Mouse (Mus musculus): ENCODE data around the gene Wdr86.

DNA sequence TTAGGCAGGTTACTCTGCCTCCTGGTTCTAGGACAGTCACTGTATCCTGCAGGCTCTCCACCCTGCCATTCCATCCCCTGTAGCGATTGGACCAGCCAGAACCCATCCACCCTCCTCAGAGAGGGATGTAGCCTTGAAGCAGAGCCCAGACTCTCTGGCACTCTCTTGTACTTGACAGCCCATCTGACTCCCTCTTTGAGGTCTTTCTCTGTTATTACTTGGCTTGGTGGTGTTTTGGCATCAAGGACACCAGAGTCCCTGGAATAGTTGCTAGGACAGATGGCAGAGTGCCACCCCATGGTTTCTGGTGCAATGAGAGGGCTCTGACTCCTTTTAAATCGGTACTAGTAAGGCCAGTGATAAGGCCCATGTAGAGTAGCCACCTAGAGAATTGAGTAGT, 17.3 kb downstream of the Wdr86 start:
- TF ChIP-seq TAL1 (conservative IDR thresholded peaks at IDR 0.05; ENCODE audit: low read depth, low read length) (no peak), CTCF (IDR thresholded peaks at IDR 0.05; ENCODE audit: low read depth, low read length) (no peak)
